Mouse (Mus musculus) Patski (cell line): ENCODE data around the gene Tgfbr3. TPM values are rescaled to one million over a fixed set of nuclear protein-coding genes. Genes with fewer than 3 reads are reported as not detected.

Experiments
- ATAC-seq: fragments of 100-300 bp; one replicate; pipeline ENCODE4 v1.8.0; 2021
- CTCF ChIA-PET: fragments of 350-600 bp; sonication (Branson Sonifier 250); formaldehyde crosslinking; loops from one replicate; lab custom pipeline; 2022; ENCODE audit warnings: inconsistent platforms; lab: Charles Lee
- POLR2A ChIA-PET: fragments of 350-600 bp; sonication (Branson Sonifier 250); formaldehyde crosslinking; loops from one replicate; lab custom pipeline; 2022; ENCODE audit warnings: antibody characterized with exemption, inconsistent platforms; lab: Charles Lee
- DNase-seq: peaks from one replicate; pipeline ENCODE4 v3.0.0-alpha.2; 2011; ENCODE audit warnings: low read depth, low spot score
- H3K27me3 ChIP-seq: fragments of 371-371 bp; one replicate; pipeline ENCODE4 v1.5.1; 2021
- CTCF ChIP-seq: fragments of 100-300 bp; IDR thresholded peaks from one replicate; pipeline ENCODE4 v1.5.1; 2021
- in situ Hi-C: fragments of 300-500 bp; cut with MboI; formaldehyde crosslinking; loops from 3 replicates; pipeline ENCODE4 v1.11.1; 2018; ENCODE audit warnings: low pct_unique_long_range_greater_than_20kb, mixed read lengths
- polyA plus RNA-seq: library from polyadenylated mRNA; unstranded; gene quantifications from one replicate; pipeline ENCODE4 v1.2.3, GENCODE M21; 2021

The Tgfbr3 gene
- polyA plus RNA-seq, 1 experiment from 2014 or later: 35.6 TPM

DNA sequence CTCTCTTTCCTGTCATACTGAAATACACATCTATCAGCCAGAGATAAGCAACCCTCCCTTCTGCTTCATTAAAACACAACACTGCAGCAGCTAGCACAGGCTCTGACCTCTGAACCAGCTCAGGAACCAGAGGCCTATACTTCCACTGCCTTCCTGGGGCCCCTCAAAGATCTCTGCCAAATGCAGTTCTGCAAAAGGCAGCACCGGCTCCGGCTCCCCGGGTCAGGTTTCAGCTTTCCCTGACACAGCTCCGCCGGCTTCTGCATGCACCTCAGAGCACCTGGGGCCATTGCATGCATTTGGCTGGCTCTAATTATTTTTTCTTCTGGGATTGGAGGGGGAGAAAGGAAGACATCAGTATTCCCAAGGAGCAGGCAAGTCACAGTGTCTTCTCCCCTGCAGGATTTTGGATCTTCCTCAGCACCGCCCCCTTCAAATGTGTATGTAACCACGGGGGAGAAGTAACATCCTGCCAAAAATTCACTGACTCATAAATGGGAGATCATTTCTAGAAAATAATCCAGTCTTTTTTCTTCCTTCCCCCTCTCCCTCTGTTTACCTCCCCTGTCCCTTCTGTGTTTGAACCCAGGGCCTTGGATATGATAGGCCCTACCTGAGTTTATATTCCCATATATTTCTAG, 178.4 kb downstream of the Tgfbr3 start:
- H3K27me3 ChIP-seq: no peaks in the 10 kb centered on the region
- ATAC-seq: no peak
- no peak for TF ChIP-seq CTCF
- ChIA-PET CTCF (interaction anchor here (1.4 to 1.8 kb wide), 2 partner anchors 10 to 12 kb away, joined by 4 to 5 read pairs; no protein-coding TSS in a partner anchor), POLR2A (interaction anchor here (0.6 kb wide), 1 partner anchor 416 kb away, joined by 3 read pairs; no protein-coding TSS in a partner anchor)
- no peak for DNase-seq
- in situ Hi-C loops: no loop called here

DNA sequence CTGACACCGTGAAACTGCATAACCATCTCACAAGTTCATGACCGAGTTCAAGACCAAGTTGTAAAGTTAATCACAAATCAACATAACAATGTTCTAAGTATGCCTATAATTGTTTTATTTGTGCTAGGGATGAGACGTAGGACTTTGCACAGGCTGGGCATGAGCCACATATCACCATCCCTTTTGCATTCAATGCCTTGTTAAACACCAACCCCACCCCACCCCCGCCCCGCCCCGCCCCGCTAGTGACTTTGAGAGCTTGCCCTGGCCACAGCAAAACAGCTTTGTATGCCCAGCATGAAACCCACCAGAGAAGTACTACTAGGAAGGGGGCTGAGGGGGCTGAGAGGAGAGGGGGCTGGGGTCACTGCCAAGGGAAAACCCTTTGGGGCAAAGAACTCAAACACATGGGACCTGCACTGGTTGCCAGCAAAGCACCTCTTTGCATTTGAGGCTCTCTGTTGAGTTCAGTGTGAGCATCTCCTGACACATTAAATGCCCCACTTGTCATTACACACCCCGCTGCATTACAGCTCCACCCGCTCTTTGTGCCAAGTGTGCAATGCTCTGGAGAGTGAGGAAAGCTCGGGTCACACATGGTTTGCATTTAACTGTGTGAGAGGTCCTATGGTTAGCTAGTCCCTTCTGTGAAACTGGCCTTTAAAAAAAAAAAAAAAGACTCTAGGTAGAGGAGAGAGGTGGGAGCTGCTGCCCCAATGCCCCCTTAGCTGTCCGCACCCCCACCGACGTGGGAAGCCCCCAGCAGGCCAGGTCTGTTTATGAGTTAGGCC, 179.1 kb downstream of the Tgfbr3 start:
- ChIA-PET POLR2A (interaction anchor here (0.6 to 0.7 kb wide), 3 partner anchors 13 to 415 kb away, joined by 3 to 5 read pairs (median 3); no protein-coding TSS in a partner anchor), CTCF (interaction anchor here (0.7 to 1.4 kb wide), 2 partner anchors 11 to 30 kb away, joined by 3 to 4 read pairs; no protein-coding TSS in a partner anchor)
- in situ Hi-C loops: no loop called here
- TF ChIP-seq CTCF: no peak
- ATAC-seq (peak; percentile 44), DNase-seq (no peak)
- no peaks in the 10 kb centered on the region for H3K27me3 ChIP-seq

DNA sequence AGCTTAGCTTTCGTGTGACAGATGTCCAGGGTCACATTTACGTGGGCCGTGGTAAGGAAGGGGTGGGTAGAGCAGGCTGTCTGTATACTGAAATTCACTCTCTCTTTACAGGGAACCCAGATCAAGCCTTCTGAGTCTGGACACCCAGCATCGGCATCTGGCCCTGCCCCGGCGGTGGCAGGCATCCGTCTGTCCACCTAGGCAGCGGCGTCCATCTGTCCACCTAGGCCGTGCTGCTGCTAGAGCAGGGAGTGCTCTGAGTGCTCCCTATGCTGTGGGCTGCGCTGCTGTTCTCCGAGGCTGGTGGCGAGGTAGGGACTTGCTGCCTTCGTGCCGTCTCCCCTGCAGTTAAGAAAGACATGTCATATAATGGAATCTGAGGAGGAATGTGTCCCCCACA, 180.0 kb downstream of the Tgfbr3 start:
- TF ChIP-seq CTCF: no peak
- ChIA-PET CTCF (no interaction called here), POLR2A (interaction anchor here (0.6 kb wide), 2 partner anchors 35 to 105 kb away, joined by 3 read pairs; no protein-coding TSS in a partner anchor)
- no peak for ATAC-seq
- no peak for DNase-seq
- H3K27me3 ChIP-seq: no peaks in the 10 kb centered on the region
- in situ Hi-C loops: no loop called here

DNA sequence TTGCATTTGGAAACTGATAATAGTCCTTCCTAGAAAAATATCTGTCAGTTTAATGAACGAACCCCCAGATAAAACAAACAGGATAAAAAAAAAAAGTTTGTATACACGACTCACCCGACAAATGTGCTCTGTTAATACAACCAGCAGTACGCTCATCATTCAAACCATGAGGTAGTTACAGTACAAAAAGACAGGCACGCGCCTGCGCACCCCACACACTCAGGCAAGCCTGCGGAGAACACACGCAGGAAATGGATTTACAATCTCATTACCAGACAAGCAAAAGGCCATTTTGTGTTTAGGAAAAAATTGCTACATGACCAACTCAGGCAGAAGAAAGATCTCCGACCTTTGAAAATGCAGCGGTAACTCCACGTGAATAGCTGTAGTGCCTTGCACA, 182.6 kb downstream of the Tgfbr3 start:
- DNase-seq (no peak), ATAC-seq (no peak)
- in situ Hi-C loops: no loop called here
- CTCF ChIA-PET: no interaction called here
- POLR2A ChIA-PET: no interaction called here
- no peaks in the 10 kb centered on the region for H3K27me3 ChIP-seq
- no peak for TF ChIP-seq CTCF

DNA sequence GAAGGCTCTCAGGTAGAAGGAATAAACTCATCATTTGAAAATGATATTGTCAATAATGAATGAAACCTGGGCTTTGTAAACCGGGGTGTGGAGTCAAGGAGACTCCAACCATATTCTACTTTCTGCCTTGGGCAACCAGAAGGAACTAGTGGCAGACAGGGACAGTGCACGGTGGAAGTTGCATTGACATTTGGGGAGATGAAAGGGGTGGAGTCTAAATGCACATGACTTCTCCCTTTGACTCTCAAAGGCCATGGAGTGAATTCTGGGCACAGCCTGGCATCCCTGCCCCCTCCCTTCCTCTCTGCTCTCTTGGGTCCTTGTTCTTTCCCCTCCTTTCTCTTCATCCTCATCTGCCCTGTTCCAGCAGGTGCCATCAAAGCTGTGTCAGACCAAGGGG, 183.3 kb downstream of the Tgfbr3 start:
- CTCF ChIA-PET: no interaction called here
- no peaks in the 10 kb centered on the region for H3K27me3 ChIP-seq
- ATAC-seq (no peak), DNase-seq (no peak)
- no peak for TF ChIP-seq CTCF
- in situ Hi-C loops: no loop called here
- POLR2A ChIA-PET: no interaction called here

DNA sequence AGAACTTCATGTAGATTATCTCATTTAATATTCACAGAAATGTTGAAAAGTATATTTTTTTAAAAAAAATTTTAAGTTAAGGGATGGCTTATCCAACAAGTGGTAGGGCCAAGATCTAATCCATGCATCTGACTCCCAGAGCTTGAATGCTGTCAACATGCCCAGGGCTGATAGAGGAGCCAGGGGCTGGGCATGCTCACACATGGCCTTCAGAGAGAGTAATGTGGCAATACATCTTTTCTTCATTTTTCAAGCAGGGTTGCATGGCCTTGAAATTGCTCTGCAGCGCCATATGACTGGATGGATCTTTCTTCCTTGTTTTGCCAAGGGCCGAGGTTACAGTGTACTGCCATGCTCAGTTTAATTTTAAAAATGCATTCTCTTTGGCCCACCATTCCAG, 185.8 kb downstream of the Tgfbr3 start:
- ChIA-PET CTCF (no interaction called here), POLR2A (no interaction called here)
- DNase-seq (no peak), ATAC-seq (no peak)
- H3K27me3 ChIP-seq: no peaks in the 10 kb centered on the region
- in situ Hi-C loops: no loop called here
- no peak for TF ChIP-seq CTCF

DNA sequence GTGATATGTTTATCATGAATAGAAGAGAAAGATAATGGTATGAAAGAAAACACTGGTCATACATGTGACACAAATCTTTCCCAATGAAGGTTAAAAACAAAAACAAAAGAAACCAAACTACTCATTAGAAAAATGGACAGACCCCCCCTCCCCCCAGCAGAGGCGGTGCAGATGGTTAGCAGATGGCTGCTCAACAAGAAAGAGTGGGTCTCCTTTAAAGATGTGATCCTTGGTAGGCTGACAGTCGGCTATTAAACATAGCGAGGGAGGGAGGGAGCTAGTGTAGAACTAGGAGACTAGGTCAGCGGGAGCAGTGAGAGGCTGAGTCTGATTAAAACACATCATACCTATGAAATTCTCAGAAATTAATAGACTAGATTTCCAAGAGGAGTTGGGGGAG, 186.5 kb downstream of the Tgfbr3 start:
- ChIA-PET CTCF (no interaction called here), POLR2A (interaction anchor here (0.5 to 0.6 kb wide), 2 partner anchors 68 to 183 kb away, joined by 4 read pairs; no protein-coding TSS in a partner anchor)
- H3K27me3 ChIP-seq: no peaks in the 10 kb centered on the region
- no peak for TF ChIP-seq CTCF
- no peak for ATAC-seq
- no peak for DNase-seq
- in situ Hi-C loops: no loop called here

DNA sequence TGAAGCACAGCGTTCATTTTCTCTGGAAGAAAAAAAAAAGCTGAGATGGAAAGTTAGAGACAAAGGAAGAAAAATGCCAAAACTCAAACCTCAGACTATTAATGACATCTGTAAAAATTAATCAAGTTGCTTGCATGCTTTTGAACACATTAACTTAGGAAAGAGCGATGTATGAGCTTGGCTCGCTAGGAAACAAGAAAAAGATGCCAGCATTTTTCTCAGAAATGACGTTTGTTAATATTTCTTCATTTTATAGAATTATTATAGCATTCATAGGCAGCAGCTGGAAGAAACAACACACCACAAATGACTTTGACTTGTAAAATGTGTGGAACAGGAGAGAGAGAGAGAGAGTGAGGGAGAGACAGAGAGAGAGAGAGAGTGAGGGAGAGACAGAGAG, 187.7 kb downstream of the Tgfbr3 start:
- in situ Hi-C loops: no loop called here
- DNase-seq (no peak), ATAC-seq (no peak)
- ChIA-PET CTCF (interaction anchor here (0.6 to 1.9 kb wide), 2 partner anchors 10 to 13 kb away, joined by 3 to 5 read pairs; no protein-coding TSS in a partner anchor), POLR2A (interaction anchor here (0.6 kb wide), 1 partner anchor 187 kb away, joined by 4 read pairs; no protein-coding TSS in a partner anchor)
- no peak for TF ChIP-seq CTCF
- no peaks in the 10 kb centered on the region for H3K27me3 ChIP-seq

DNA sequence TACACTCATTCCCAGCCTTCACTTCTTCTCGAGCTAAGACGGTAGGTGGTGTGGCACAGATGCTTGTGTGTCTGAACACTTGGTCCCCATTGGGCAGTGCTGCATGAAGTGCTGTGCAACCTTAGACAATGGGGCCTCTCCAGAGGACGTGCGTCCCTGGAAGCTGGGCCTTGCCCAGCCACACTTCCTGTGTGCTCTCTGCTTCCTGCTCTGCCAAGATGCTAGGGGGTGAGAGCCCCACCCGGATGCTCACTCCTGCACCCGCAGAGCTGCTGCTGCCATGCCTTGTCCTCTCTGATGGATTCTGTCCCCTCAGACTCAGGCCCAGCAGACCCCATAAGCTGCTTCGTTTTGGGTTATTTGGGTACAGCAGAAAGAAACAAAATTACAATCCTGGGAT, 188.3 kb downstream of the Tgfbr3 start:
- TF ChIP-seq CTCF: no peak
- no peaks in the 10 kb centered on the region for H3K27me3 ChIP-seq
- in situ Hi-C loops: no loop called here
- ATAC-seq (no peak), DNase-seq (no peak)
- POLR2A ChIA-PET: no interaction called here
- CTCF ChIA-PET: interaction anchor here (1.9 kb wide), 1 partner anchor 11 kb away, joined by 5 read pairs; no protein-coding TSS in a partner anchor

DNA sequence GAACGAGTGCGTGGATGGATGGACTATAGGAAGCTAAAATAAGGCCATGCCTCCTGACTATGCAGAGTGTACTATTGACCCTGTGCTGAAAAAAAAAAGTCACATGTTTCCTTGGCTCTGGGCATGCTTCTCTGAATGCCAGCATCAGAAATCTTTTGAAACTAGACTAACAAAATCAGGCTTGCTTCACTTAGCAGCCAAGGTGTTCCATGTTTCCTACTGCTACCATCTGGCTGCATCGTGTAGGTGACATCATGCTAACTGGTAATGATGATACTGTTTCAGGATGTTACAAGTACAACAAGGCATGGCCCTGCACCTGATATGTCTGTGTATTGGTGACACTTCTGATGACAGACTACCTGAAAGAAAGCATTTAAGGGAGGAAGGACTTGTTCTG, 189.8 kb downstream of the Tgfbr3 start:
- POLR2A ChIA-PET: no interaction called here
- DNase-seq (no peak), ATAC-seq (no peak)
- TF ChIP-seq CTCF: no peak
- CTCF ChIA-PET: interaction anchor here (1.3 kb wide), 1 partner anchor 11 kb away, joined by 4 read pairs; no protein-coding TSS in a partner anchor
- in situ Hi-C loops: no loop called here
- H3K27me3 ChIP-seq: no peaks in the 10 kb centered on the region
